Mouse (Mus musculus) CH12F3 (cell line): ENCODE data around the gene Creb3l2.

Experiments used
- in situ Hi-C: fragments of 300-500 bp; cut with MboI; formaldehyde crosslinking; loops from 2 replicates; pipeline ENCODE4 v1.14.3; 2020; ENCODE audit warnings: low sequenced_read_pairs

Gene Creb3l2

GRCm38 (mm10) chr6:37329901-37330864 lies 111.8 kb downstream of the Creb3l2 start:
- in situ Hi-C loops, result no loop called here

DNA sequence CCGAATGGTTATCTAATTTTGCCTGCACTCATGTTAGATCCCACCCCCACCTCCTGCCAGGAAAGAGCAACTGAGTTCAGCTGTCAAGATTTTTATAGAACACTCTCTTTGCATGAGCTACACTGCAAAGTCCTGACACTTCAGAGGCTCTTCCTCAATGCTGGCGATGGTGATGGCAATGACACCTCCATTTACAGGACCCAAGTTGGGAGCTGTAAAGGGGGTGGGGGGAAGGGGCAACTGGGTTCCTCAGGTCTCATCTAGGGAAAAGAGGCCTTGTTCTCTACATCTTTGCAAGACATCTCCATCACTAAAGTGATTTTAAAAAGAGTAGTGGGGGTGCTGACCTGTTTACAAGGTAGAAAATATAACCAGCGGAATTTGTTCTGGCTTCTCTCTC lies 112.6 kb downstream of the Creb3l2 start:
- in situ Hi-C loops, result no loop called here

DNA sequence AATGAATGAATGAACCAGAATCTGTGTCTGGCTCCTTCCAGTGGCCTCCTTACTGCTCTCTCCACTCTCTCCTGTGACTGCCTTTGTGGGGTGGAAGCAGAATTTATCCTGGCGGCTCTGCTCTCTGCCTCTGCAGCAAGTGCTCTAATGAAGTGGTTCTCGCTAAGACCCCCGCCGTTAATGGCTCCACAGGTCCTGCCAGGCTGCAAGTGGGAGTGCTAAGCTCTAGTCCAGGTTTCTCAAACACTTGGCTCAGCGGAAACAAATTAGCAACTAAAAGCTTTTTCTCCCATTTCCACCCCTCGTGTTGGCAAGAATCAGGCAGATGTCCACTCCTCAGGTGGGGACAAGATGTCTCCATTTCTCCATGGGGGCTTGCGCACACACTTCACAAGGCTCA lies 113.3 kb downstream of the Creb3l2 start:
- in situ Hi-C loops, result no loop called here

DNA sequence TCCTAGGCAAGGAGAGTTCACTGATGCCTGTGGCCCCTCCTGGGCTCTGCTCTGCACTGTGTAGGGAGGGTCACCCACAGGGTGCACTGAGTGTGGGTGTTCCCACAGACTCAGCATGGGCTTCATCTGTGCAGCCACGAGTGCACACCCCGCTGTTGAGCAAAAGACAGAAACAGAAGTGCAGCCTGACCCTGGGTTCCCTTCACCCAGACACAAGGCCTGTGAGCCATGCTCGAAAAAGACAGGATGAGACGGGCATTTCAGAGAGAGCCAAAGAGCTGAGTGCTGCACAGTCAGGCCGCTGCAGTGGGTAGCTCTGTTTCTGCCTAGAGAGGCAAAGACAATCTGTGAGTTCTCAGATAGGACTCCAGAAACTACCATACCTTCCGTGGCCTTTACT lies 114.4 kb downstream of the Creb3l2 start:
- in situ Hi-C loops, result no loop called here

DNA sequence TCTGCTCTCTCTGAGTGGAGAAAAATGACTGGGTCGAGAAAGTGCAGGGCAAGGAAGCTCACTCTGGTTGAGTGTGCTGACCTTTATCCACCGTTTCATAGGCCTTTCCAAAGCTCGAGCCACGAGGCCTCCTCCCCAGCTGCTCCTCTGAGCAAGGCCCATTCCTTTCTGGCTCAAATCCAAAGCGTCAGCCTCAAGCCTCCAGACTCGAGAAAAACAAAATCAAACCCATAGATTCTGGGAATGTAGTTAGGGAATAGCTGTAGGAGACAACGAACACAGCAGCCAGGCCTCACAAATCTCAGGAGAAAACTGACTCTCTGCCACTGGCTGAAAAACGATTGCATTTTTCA lies 115.4 kb downstream of the Creb3l2 start:
- in situ Hi-C loops, result no loop called here

GRCm38 (mm10) chr6:37325906-37326602 lies 115.9 kb downstream of the Creb3l2 start:
- in situ Hi-C loops, result no loop called here

DNA sequence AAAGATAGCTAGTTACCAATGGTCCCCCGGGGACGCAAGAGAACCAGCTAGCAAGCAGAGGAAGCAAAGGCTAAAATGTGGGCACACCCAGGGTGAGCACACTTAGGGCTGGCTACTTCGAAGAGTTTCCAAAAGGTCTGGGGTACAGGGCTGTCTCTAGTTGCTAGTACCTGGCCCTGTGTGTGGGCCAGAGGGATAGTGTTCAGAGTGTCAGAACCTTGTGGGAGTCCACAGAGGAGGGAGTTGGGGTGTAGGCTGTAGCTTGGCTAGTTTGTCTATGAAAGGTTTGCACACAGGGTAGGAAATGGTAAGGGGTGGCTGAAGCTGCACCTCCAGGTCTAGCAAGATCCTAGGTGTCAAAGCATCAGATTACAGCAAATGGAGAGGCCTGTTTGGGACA lies 116.9 kb downstream of the Creb3l2 start:
- in situ Hi-C loops, result no loop called here

GRCm38 (mm10) chr6:37322641-37323040 lies 119.3 kb downstream of the Creb3l2 start:
- in situ Hi-C loops, result no loop called here

- in situ Hi-C loops, result no loop called here
Observed at GRCm38 (mm10) chr6:37322088-37322487, 119.9 kb downstream of the Creb3l2 start.

GRCm38 (mm10) chr6:37317904-37318303 lies 124.0 kb downstream of the Creb3l2 start:
- in situ Hi-C loops, result no loop called here

DNA sequence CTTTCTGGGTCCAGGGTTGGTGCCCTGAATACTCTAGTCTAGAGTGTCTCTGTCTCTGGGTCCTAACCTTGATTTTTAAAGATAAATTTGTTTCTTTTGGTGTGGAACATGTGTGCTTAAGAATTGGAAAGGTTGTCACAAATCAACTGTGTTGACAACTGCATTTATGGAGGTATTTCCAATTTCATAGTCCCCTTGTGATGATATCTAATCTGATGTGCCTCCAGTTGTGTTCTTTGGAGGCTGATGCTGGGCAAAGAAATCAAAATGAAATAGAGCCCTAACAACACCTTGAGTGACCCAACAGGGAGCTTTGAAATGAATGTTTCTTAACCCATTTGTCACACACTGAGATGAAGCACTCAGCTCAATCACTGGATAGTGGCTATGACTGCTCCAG lies 126.5 kb downstream of the Creb3l2 start:
- in situ Hi-C loops, result no loop called here

DNA sequence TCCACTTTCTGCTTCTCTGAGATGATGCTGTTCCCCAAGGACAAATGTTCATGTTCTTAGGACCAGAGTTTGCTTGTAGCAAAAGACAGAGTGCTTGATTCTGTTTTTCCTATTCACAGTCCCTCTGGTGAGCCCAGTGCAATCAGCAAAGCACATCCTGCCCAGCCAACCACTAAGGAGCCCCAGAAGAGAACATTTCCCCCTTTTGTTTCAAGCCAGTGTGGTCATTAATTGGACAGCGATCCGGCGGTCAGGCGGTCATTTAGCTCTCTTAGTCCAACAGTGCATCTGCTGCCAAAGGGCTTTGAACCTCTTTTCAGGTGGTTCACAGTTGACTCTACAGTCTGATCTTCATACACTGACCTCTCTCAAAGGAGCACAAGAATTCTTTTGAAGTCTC lies 131.3 kb downstream of the Creb3l2 start:
- in situ Hi-C loops, result no loop called here

- in situ Hi-C loops, result no loop called here
Observed at GRCm38 (mm10) chr6:37306616-37307015, 135.3 kb downstream of the Creb3l2 start.

- in situ Hi-C loops, result no loop called here
Observed at GRCm38 (mm10) chr6:37300492-37300891, 141.5 kb downstream of the Creb3l2 start.

- in situ Hi-C loops, result no loop called here
Observed at GRCm38 (mm10) chr6:37299562-37300390, 142.2 kb downstream of the Creb3l2 start, which contains the start of gene Dgki. Gene Dgki, minus strand, starts transcription at chr6:37300184.

- in situ Hi-C loops, result no loop called here
Observed at GRCm38 (mm10) chr6:37298982-37299381, 143.0 kb downstream of the Creb3l2 start.

DNA sequence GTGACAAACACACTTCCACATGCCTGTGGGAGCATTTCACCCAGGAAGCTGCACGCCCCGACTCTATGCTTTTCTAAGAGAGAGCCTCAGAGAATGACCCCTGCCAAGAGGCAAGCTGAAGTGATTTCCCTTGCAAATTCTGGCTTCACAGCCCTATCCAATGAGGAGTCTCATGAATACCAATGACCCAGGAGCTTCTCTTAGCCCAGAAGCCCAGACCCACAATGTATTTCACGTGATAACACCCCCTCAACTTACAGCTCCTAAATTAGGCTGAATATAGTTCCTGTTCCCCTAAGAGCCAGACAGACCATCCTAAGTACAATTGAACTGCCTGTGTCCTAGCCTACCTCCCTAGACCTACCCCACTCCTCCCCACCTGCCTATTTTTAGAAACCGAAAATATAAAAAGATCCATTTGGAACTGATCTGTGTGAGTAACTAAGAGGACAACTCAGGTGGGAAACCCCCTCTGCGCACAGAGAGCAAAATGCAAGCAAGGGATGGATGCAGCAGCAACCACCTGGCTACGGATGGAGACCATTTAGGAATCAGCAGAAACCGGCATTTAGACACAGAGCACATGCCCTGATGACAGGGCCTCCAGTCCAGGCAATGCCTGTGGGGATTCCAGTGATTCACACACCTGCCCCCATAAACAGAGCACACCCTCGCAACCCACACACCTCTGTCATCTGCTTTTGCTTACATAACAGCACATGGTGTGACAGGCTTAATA lies 144.0 kb downstream of the Creb3l2 start:
- in situ Hi-C loops, result no loop called here

DNA sequence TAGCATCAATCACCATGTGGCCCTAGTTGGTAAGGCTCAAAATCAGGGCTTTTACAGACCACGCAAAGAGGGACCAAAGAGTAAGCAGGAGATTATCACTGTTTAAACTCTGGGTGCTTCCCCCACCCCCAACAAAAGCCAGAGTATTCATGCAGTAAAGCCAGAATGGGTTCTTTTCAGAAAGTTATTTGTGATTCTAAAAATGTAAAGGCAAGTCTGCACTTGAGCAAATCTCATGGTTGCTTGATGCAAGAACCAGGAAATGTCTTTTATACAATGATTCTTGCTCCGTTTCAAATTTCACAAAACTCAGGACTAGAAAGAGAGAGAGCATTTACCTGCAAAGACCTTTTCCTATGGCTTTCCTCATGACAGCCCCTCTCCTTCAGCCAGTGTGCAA lies 149.9 kb downstream of the Creb3l2 start:
- in situ Hi-C loops, result no loop called here

- in situ Hi-C loops, result no loop called here
Observed at GRCm38 (mm10) chr6:37291171-37291570, 150.8 kb downstream of the Creb3l2 start.

DNA sequence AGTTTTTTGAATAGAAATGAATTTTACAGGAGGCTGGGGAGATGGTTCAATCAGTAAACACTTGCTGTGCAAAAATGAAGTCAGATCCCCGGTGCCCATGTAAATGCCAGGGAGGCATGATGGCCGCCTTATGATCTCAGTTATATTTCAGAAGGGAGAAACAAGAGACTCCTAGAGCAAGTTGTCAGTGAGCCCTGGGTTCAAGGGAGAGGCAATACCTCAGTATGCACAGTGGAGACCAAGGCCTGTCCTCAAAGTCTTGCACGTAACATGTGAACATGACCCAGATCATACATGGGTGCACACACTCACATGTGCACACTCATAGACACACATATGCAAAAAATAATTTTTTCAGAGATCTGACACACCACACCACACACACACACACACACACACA lies 151.3 kb downstream of the Creb3l2 start:
- in situ Hi-C loops, result no loop called here

DNA sequence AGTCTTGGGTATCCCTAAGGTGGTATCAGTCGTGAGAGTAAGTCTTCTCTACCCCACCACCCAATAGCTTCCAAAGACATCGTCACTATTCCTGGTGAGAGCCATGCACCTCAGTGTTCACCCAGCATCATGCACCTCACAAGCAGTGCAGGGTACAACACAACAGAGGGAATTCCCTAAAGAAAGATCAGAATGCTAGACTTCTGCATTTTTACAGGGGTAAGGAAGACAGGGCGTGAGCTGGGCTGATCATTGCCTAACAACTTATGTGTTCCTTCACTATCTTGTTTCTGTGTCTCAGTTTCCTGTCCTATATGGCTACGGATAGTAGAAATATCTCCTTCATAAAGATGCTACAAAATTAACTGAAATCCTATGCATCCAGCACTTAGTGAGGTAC lies 155.8 kb downstream of the Creb3l2 start:
- in situ Hi-C loops, result no loop called here
